ENCODE assay signal across 9 mouse cellular contexts in genomic region chr7:132786011-132786410, GRCm38 (mm10). TPM values are rescaled to one million over a fixed set of nuclear protein-coding genes. Genes with fewer than 3 reads are reported as not detected.
DNase-seq lines count a peak whose midpoint lies in the region; ATAC-seq and TF ChIP-seq lines count a peak whose summit lies in the region.
"Had no signal": no experiment of that assay in that cellular context is flagged by ENCODE, and none has a peak within 500 bp of the region (broad histone marks: within the 10 kb centered on the region; RNA-seq: fewer than 3 reads in every experiment).

No protein-coding gene starts in this region.

- H3K4me2 ChIP-seq in midbrain, embryonic 14.5 days (ENCODE audit: low read length), result no peak overlapping the region
- H3K4me2 ChIP-seq in midbrain, postnatal 0 days (ENCODE audit: low read depth, low read length, poor library complexity, severe bottlenecking), result no peak overlapping the region
- no peak overlapping the region; the same call in 1 of the 2 replicates for H3K4me2 ChIP-seq in intestine, postnatal 0 days (replicated peaks; ENCODE audit: low read depth)
- H3K4me2 ChIP-seq in stomach, embryonic 16.5 days (ENCODE audit: low read depth, low read length), result no peak overlapping the region
- H3K4me2 ChIP-seq: midbrain, embryonic 11.5 days had no signal

- DNase-seq in heart, adult 11 months, result peak; percentile 97
- no peak for DNase-seq in heart, postnatal 14 days
- peak; percentile 18 for DNase-seq in midbrain, embryonic 14.5 days
- DNase-seq in midbrain, postnatal 0 days (ENCODE audit: low spot score), result no peak
- no peak for DNase-seq in ovary, postnatal 10 days (ENCODE audit: low spot score)
- no peak for DNase-seq in ovary, postnatal 36 days (ENCODE audit: low spot score)

- no peak overlapping the region for H3K27ac ChIP-seq in midbrain, embryonic 14.5 days (replicated peaks; ENCODE audit: low read depth, low read length)
- no peak overlapping the region for H3K27ac ChIP-seq in midbrain, postnatal 0 days (ENCODE audit: low read depth, low read length)
- H3K27ac ChIP-seq in intestine, postnatal 0 days (ENCODE audit: low read depth, low read length), result peak overlapping the region; percentile 78; the same call in 1 of the 2 replicates
- H3K27ac ChIP-seq in stomach, embryonic 16.5 days (ENCODE audit: low read length), result peak overlapping the region; percentile 5; the same call in 1 of the 2 replicates

- no peaks in the 10 kb centered on the region for H3K27me3 ChIP-seq in midbrain, embryonic 14.5 days (ENCODE audit: control insufficient read depth, insufficient read depth, low read length)
- H3K27me3 ChIP-seq in midbrain, postnatal 0 days (ENCODE audit: insufficient read depth, low read length), result no peaks in the 10 kb centered on the region
- no peaks in the 10 kb centered on the region for H3K27me3 ChIP-seq in intestine, postnatal 0 days (replicated peaks; ENCODE audit: control insufficient read depth, insufficient read depth, low read length)
- no peaks in the 10 kb centered on the region for H3K27me3 ChIP-seq in stomach, embryonic 16.5 days (ENCODE audit: control insufficient read depth, insufficient read depth, low read length)

- 80% methylated on average over 7 of the region's 7 CpGs for WGBS in midbrain, embryonic 14.5 days
- 53% methylated on average over 7 of the region's 7 CpGs for WGBS in midbrain, postnatal 0 days
- WGBS in intestine, postnatal 0 days, result 14% methylated on average over 7 of the region's 7 CpGs
- WGBS in stomach, embryonic 16.5 days, result 50% methylated on average over 7 of the region's 7 CpGs

- peaks cover 13% of the 10 kb centered on the region for H3K4me1 ChIP-seq in midbrain, embryonic 14.5 days (ENCODE audit: control insufficient read depth, insufficient read depth, low read length)
- peaks cover 8% of the 10 kb centered on the region for H3K4me1 ChIP-seq in midbrain, postnatal 0 days (ENCODE audit: insufficient read depth, low read length)
- H3K4me1 ChIP-seq in intestine, postnatal 0 days (replicated peaks; ENCODE audit: control insufficient read depth, insufficient read depth, low read length), result peaks cover 37% of the 10 kb centered on the region
- H3K4me1 ChIP-seq in stomach, embryonic 16.5 days (ENCODE audit: control insufficient read depth, insufficient read depth, low read length), result peaks cover 42% of the 10 kb centered on the region

- no peaks in the 10 kb centered on the region for H3K9me3 ChIP-seq in midbrain, embryonic 14.5 days (ENCODE audit: control insufficient read depth, low read length)
- H3K9me3 ChIP-seq in midbrain, postnatal 0 days (ENCODE audit: low read length), result no peaks in the 10 kb centered on the region
- H3K9me3 ChIP-seq in intestine, postnatal 0 days (ENCODE audit: control insufficient read depth), result no peaks in the 10 kb centered on the region
- H3K9me3 ChIP-seq in stomach, embryonic 16.5 days (replicated peaks; ENCODE audit: control insufficient read depth, low read length), result no peaks in the 10 kb centered on the region

- no peak overlapping the region for H3K4me3 ChIP-seq in midbrain, embryonic 14.5 days (replicated peaks; ENCODE audit: low read depth, low read length)
- no peak overlapping the region for H3K4me3 ChIP-seq in midbrain, postnatal 0 days (ENCODE audit: low read depth, low read length)
- H3K4me3 ChIP-seq in intestine, postnatal 0 days (ENCODE audit: low read depth, low read length), result no peak overlapping the region
- H3K4me3 ChIP-seq in stomach, embryonic 16.5 days (replicated peaks; ENCODE audit: low read length), result no peak overlapping the region

- no peak for ATAC-seq in midbrain, embryonic 14.5 days (ENCODE audit: low FRiP score, low TSS enrichment)
- ATAC-seq in midbrain, postnatal 0 days (ENCODE audit: low FRiP score), result no peak
- ATAC-seq in intestine, postnatal 0 days, result peak; percentile 40; the same call in 1 of the 2 replicates
- no peak for ATAC-seq in stomach, embryonic 16.5 days (ENCODE audit: insufficient read depth, low FRiP score)

- no peaks in the 10 kb centered on the region for H3K36me3 ChIP-seq in midbrain, embryonic 14.5 days (ENCODE audit: control insufficient read depth, insufficient read depth, low read length)
- H3K36me3 ChIP-seq in midbrain, postnatal 0 days (ENCODE audit: insufficient read depth, low read length), result no peaks in the 10 kb centered on the region
- no peaks in the 10 kb centered on the region for H3K36me3 ChIP-seq in intestine, postnatal 0 days (ENCODE audit: control insufficient read depth, insufficient read depth)
- H3K36me3 ChIP-seq in stomach, embryonic 16.5 days (ENCODE audit: control insufficient read depth, insufficient read depth, low read length), result no peaks in the 10 kb centered on the region

- no peak for TF ChIP-seq CTCF in midbrain, postnatal 0 days (IDR thresholded peaks at IDR 0.05)
- TF ChIP-seq CTCF in intestine, postnatal 0 days (IDR thresholded peaks at IDR 0.05; ENCODE audit: low read depth), result no peak

- no peak overlapping the region for H3K9ac ChIP-seq in midbrain, embryonic 14.5 days (replicated peaks; ENCODE audit: low read length)
- H3K9ac ChIP-seq in midbrain, postnatal 0 days (replicated peaks; ENCODE audit: low read length, poor library complexity, severe bottlenecking), result no peak overlapping the region
- no peak overlapping the region for H3K9ac ChIP-seq in intestine, postnatal 0 days (ENCODE audit: low read depth, low read length)
- no peak overlapping the region for H3K9ac ChIP-seq in stomach, embryonic 16.5 days (ENCODE audit: low read length)

- intact Hi-C loops in heart, postnatal 14 days (cut with DNase I), result loop anchor here (2.0 kb wide), 2 partner anchors 15 to 25 kb away; no protein-coding TSS in a partner anchor

RNA-seq across cellular contexts. Expression of gene Fam53b, which starts 27.7 kb away (rescaled TPM):
- total RNA-seq in heart, postnatal 14 days (2021), result 10 to 100 TPM; 29.2 to 34.1 TPM
- polyA plus RNA-seq in midbrain, embryonic 14.5 days (2014; fragmentation: Nextera tagmentation; extraction: Ambion mirVana), result 9.3 and 15.5 TPM in 2 replicates
- 8.0 and 17.3 TPM in 2 replicates for total RNA-seq in midbrain, postnatal 0 days (2014; rRNA removed)
- 7.3 and 9.4 TPM in 2 replicates for polyA plus RNA-seq in midbrain, postnatal 0 days (2015; fragmentation: Nextera tagmentation; extraction: Ambion mirVana)
- polyA plus RNA-seq in intestine, postnatal 0 days (2015; fragmentation: Nextera tagmentation; extraction: Ambion mirVana), result 13.5 and 17.3 TPM in 2 replicates
- 15.1 and 17.4 TPM in 2 replicates for polyA plus RNA-seq in stomach, embryonic 16.5 days (2015; fragmentation: Nextera tagmentation; extraction: Ambion mirVana)

Comparison
In these comparisons a context has a peak if more than half of its experiments do, and no peak if none do; other contexts are left out.
1. DNase-seq: peak in heart, adult 11 months (single experiment) and midbrain, embryonic 14.5 days (single experiment); none in heart, postnatal 14 days (0 of 2), midbrain, postnatal 0 days (single experiment), ovary, postnatal 10 days (single experiment) and ovary, postnatal 36 days (single experiment).
2. H3K27ac ChIP-seq: peak in intestine, postnatal 0 days (single experiment) and stomach, embryonic 16.5 days (single experiment); none in midbrain, embryonic 14.5 days (single experiment) and midbrain, postnatal 0 days (single experiment).